Mouse (Mus musculus) erythroblast, adult 5-6 weeks (primary cell): ENCODE measurements at regions not wholly inside any gene's neighbourhood (a gene's known extent, or its start where the extent isn't known, plus 50 kb on each side); places are given as distances from the start of the nearest gene placed in this dataset.

Source experiments
- ATAC-seq: replicated peaks from 2 replicates; pipeline ENCODE4 v1.8.0; 2016; ENCODE audit warnings: moderate number of reproducible peaks, mild to moderate bottlenecking, moderate TSS enrichment, inconsistent platforms; ENCODE audit not compliant: poor library complexity, low FRiP score, severe bottlenecking

DNA sequence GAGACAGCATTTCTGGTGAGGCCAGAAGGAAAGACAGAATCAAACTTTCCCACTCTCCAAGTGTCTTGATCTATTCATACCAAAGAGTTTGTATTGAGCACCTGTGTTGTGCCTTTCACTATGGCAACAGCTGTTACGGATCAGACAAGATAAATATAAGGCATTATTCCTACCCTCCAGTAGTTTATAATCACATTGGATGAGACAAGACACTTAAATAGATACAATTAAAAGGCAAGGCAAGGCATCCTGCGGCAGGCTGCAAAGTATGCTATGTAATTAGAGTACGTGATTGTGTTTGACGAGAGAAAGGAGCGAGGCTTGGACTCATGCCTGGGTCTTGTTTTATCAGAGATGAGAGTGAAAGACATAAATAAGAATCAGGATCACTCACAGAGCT, 119.2 kb upstream of the Tom1l1 start:
- ATAC-seq, result no peak

GRCm38 (mm10) chr11:90802569-90803363, 114.6 kb upstream of the Tom1l1 start:
- ATAC-seq, result no peak

DNA sequence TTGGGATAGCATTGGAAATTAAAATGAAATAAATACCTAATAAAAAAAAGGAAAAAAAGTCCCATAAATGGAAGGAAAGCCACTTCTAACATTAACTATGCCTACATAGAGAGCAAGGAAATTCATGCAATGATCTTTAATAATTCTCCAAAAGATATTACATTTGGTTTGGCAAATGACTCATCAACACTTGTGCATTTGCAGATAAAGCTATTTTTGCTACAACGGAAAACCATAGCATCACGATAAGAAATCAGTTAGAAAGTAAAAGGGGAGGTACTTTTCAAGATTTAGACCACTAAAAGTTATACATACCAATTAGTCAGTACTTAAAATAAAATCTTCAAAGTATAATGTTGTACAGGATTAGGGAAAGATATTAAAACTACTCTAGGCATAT, 109.4 kb upstream of the Tom1l1 start:
- ATAC-seq, result no peak

- no peak for ATAC-seq
Measured at GRCm38 (mm10) chr11:90783537-90783936, 95.4 kb upstream of the Tom1l1 start.

GRCm38 (mm10) chr11:90782975-90783374, 94.8 kb upstream of the Tom1l1 start:
- peak; percentile 40; the same call in 1 of the 2 replicates for ATAC-seq

DNA sequence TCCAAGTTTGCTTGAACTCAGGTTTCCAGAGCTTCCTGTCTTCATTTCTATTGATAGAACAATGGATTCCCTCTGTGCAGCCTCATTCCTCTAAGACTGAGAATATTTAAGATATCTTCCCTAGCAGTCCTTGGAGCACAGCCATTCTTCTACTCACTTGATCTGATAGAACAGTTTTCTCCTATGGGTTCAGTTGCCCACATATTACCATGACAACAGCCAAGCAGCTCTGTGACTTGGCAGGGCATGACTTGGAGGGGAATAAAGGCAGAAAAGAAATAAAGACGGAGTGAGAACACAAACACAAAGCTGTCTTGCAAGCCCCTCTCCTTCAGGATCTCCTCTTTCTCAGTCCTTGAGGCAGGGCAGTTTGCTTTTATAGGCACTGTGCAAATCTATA, 87.6 kb upstream of the Tom1l1 start:
- ATAC-seq, result no peak

GRCm38 (mm10) chr11:90755981-90756380, 67.8 kb upstream of the Tom1l1 start:
- ATAC-seq, result no peak

- no peak for ATAC-seq
Measured at GRCm38 (mm10) chr11:90748448-90748847, 60.3 kb upstream of the Tom1l1 start.

DNA sequence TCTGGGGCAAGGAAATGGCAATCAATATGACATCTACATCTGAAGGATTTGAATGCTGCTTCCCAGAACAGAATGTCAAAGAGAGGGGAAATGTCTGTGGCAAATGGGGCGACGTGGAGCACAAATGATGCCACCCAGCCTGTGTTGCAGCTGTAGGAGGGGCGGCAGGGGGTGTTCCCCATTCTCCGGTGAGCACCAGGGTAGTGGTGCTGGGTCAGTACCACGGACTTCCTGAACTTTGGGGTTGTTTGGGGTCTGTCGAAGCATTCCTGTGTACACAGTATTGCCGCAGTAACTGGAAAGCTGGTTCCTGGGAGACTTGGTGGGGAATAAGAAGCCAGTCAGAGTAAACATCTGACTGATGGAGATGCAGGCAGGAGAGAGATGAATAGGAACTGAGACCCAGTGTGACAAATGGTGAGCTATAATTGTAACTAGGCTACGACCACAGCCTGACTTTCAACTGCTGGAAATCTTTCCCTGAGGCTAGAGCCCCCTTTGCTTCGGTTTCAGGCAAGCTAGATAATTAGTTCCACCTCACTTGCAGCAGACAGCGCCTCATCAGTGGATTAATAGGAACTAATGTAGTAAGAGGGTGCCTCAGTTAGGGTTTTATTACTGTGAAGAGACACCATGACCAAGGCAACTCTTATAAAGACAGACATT, 53.9 kb upstream of the Tom1l1 start:
- no peak for ATAC-seq

DNA sequence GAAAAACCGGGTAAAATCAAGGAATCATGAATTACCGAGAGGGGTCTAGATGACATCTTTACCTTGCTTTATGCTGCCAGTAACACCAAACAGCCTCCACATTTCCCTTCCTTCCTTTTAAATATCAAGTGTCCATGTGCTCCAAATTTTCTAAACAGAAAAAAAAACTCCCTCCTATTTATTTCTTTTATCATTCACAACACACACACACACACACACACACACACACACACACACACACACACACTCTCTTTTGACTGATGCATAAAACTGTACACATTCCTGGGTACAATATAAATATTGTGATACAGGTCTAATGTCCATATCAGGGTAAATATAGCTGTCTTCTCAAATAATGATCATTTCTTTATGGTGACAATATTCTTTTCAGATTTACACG, 51.3 kb upstream of the Tom1l1 start:
- ATAC-seq, result no peak

DNA sequence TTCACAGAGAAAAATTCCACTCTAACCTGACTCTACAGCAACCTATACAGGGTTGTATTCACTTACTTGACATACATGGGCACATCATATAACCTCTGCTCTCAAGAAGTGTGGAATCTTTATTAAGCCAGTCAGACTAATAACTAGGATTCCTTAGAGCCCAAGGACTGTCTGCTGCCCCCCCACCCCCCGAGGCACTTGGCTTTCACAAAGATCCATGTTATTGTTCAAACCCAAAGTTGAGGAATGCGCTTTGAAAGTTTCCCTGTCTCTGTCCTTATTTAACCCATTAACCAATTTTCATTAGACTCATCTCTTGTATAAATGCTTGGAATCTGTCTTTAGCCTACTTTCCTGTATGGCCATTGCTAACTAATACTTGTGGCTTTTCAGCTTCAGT, 50.6 kb upstream of the Tom1l1 start:
- ATAC-seq, result no peak
